Mouse (Mus musculus) adrenal gland, postnatal 25 days (tissue): ENCODE measurements around the gene Pdpn. TPM values are rescaled to one million over a fixed set of nuclear protein-coding genes. Genes with fewer than 3 reads are reported as not detected.

ENCODE experiments used
- DNase-seq: peaks from one replicate; pipeline ENCODE4 v3.0.0; 2021; ENCODE audit warnings: mixed read lengths
- total RNA-seq: library from RNA; stranded (reverse); gene quantifications from 2 replicates; pipeline ENCODE4 v1.2.3, GENCODE M21; 2021

Gene Pdpn
- total RNA-seq, 1 experiment from 2014 or later, result 4.1 TPM

DNA sequence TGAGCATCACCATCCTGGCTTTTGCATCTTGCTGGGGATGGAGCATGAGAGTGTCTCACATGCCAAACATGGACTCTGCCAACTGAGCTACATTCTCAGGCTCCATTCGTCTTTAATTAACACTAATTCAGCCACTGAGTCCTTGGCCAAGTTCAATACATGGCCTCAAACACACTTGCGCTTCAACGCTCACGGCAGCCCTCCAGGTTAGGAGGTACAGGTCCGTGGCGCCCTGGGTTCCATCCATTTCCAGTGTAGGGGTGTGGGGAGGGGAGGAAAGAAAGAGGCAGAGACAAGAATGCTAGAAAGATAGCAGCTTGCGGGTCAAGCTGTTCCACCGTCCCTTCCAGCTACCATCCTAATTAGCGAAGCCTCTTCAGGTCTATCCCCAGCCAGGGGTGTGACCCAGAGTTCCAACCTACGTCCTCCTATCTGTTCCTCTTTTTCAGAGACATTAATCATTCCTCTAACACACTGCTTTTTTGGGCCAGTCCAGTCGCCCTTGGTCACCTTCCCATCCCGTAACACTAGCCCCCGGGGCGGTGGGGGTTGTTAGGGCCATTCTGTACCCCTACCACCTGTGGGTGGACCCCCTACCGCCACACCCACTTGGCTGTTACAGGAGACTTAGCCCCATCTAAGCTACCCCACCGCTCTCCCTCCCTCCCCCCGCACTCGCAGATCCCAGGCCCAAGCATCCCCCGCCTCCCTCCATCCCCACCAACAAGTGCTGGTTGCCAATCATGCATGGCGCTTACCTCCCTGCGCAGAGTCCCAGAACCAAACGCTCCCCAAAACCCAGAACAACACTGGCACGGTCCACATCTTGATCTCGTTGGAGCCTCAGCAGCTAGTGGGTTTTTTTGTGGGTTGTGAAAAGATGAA is 691 bp downstream of the Pdpn start:
- no peak for DNase-seq

DNA sequence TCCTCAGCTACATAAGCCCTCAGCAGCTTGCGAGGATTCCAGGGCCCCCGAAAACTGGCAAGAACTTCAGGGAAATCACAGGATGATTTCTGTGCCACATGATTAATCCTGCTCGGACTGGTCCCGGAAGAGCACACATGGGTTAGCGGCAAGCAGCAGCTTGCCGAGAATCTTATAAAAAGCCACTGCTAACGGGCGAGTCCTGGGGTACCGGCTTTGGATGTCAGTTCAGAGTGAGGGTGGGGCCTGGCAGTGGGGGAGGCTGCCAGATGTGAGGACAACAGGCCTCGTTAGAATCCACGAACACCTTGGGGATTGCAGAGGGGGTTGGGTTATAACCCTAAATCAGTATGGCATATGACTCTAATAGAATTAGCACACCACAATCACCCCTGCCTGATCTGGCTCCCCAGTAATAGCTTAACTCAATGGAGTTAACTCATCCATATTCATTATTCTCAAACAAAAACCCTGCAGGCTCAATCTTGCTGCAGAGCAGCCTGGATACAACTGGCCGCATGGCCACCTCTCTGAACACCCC is 2.3 kb downstream of the Pdpn start:
- no peak for DNase-seq

GRCm38 (mm10) chr4:143296153-143296552 is 3.2 kb downstream of the Pdpn start:
- DNase-seq, result no peak

DNA sequence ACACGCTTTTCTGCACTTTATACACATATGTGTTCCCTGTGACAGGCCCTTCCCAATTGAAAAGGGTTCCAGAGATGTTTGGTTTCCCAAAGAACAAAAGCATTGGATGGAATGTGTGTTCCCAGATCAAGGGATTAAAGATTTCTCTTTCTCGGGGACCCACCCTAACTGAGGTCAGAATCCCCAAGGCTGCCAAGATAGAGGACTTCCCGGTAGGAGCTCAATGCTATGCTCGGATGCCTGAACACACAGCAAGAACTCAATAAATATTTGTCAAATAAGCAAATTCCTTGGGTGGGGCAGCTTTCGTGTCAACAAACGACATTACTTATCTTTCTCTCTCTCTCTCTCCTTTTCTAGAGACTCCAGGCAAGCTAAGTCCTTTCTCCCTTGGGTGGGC is 5.0 kb downstream of the Pdpn start:
- DNase-seq, result no peak

- no peak for DNase-seq
These were observed 10.5 kb downstream of the Pdpn start for GRCm38 (mm10) chr4:143288880-143289279.

DNA sequence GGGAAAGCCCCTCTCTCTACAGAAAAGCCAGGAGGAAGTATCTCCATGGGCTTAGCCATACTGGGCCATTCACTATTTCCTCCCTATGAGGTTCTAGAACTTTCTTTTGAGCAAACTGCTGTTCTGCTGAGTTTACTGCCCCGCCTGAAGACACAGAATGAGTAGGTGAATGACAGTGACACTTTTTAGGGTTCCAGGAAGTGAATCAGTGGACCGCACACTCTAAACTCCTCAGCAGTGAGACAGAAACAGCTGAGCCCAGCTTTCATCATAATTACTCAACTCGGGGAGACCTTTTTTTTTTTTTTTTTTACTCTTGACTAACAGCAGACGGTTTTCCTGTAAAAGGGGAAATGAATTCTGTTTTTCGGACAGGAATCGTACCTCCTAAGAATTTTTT is 10.9 kb downstream of the Pdpn start:
- DNase-seq, result no peak

DNA sequence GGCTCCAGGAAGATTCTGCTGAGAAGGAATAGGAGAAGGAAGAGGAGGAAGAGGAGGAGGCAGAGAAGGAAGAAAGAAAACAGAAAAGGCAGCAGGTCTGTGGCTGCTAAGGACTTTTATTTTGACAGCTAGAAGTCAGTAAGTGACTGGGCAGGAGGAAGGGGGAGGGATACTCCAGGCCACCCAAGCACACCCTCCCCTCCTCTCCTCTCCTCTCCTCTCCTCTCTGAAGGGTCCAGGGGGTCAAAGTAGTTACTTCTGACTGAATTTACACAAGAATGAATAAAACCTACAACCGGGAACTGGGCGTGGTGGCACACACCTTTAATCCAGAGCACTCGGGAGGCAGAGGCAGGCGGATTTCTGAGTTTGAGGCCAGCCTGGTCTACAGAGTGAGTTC is 12.3 kb downstream of the Pdpn start:
- no peak for DNase-seq

GRCm38 (mm10) chr4:143280166-143280565 is 19.2 kb downstream of the Pdpn start:
- DNase-seq, result no peak

DNA sequence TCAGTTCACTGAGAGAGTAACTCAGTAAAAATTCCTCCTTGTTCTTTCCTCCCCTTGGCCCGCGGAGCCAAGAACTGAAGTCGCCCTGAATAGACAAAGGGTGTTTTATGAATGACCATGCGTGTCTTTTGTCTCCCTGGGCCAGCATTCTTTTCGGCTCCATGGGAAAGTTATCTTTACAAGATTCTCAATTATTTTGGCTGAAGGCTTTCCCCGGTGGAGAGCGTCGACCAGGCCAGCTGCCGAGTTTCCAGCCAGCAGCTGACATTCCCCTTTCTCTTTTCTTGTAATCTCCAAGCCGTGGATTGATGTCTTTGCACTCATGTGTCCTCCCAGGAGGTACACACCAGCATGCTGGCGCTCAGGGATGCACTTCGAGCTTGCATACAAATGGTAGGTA is 19.7 kb downstream of the Pdpn start:
- DNase-seq, result no peak

DNA sequence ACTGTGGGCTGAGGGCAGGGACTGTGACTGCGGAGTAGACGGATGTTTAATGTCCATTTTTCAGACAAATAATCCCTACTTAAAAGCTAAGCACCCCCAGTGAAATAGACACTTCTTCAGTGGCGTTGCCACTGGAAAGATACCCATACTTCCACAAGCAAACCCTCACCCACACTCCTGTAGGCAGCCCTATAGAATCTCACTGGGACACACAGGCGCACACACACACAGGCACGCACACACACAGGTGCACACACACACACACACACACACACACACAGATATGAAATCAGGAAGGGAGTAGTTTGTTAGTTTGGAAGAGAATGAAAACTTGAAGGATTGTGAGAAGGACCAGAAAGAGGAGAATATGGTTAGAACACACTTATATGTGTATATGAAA is 20.3 kb downstream of the Pdpn start:
- no peak for DNase-seq

DNA sequence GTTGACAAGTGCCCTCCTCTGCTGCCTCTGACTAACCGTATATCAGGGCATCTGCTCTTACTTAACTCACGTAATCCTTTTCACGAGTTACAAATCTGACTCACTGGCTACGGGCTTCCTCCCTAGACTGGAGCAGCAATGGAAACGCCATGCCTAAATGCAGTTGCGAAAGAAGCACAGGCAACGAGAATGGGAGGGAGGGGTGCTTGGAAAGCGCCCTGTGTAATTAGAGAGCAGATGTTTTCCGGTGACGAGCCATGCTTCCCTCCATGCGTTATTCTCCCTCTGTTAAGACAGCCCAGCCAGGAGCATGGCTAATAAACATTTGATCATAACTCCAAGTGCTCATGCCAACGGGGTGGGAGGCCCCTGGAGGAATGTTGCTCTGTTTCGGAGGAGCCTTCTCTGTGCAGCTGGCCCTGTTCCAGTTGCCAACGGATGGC is 20.9 kb downstream of the Pdpn start:
- DNase-seq, result peak; percentile 10

DNA sequence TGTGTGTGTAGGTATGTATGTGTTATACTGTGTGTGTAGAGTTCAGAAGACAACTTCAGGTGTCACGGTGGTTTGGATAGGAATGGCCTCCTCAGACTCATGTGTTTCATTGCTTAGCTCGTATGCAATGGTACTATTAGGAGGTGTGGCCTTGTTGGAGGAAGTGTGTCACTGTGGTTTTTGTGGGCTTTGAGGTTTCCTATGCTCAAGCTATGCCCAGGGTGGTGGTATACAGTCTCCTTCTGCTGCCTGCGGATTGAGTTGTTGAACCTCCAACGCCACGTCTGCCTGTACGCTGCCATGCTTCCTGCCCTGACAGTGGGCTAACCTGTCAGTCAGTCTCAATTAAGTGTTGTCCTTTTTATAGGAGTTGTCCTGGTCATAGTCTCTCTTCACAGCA is 22.0 kb downstream of the Pdpn start:
- DNase-seq, result no peak

DNA sequence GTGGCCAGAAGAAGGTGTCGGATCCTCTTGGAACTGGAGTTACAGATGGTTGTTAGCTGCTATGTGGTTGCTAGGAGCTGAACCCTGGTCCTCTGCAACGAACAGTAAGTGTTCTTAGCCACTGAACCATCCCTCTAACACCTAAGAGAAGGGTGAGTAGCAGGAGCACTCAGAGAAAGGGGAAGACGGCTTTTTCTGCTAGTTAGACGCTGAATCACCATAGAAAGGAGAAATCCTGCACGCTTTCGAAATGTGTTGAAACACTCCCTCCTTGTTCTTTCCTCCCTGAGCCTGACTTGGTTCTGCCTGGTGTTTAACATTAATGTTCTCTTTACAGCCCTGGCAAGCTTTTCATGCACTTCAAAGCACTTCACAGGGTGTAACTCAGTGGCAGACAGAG is 27.8 kb downstream of the Pdpn start:
- no peak for DNase-seq

DNA sequence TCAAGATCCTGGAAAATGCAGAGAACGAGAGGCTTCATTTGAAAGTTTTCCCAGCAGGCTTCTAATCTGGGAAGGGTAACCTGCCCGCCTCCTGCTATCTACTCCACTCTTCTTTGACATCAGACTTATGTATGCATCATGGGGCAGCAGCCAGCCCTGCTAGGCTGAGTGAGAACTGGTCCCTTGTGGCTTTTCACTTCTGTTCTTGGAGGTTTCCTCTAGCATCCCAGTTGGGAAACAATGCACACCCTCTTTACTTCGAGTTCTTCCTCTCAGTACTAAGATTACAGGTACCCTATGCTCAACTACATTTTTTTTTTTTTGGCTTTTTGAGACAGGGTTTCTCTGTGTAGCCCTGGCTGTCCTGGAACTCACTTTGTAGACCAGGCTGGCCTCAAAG is 28.5 kb downstream of the Pdpn start:
- DNase-seq, result no peak

DNA sequence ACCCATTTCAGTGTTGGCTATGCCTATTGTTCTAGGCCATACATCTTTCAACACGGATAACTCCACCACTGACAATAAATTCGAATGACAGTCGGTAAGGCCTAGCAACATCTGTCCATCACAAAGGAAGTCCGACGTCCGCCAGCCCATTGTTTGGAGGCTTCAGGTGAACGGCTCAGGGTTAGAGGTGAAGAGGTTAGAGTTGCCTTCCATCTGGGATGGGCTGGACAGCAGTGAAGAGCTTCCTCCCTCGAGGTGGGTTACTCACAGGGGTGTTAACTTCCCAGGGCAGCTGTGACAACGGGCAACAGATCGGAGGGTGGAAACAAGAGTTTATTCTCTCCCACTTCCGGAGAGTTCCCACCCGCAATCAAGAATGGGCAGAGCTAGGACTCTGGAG is 36.7 kb downstream of the Pdpn start:
- no peak for DNase-seq

DNA sequence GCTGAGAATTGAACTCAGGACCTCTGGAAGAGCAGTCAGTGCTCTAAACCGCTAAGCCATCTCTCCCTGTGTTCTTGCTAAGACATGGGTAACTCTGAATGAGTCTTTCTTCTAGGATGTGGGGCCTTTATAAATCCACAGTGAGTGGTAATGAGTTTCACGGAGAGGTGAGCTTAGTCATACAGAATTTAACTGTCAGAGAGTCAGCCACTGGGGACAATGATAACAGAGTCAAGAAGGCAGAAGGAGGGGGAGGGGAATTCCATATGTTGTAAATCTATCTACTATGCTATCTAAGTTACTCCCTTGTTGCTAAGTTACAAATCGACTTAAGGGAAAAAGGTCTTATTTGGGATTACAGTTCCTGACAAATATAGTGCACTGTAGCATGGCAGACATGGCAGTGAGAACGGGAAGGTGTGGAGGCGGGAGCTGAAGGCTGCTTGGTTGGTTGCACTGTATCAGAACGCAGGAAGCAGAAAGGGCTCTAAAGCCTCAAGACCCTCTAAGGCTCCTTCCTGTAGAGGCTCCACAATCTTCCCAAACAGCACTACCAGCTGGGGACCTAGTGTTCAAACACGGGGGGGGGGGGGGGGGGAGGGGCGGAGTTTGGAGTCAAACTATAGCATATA is 39.5 kb downstream of the Pdpn start:
- DNase-seq, result no peak

DNA sequence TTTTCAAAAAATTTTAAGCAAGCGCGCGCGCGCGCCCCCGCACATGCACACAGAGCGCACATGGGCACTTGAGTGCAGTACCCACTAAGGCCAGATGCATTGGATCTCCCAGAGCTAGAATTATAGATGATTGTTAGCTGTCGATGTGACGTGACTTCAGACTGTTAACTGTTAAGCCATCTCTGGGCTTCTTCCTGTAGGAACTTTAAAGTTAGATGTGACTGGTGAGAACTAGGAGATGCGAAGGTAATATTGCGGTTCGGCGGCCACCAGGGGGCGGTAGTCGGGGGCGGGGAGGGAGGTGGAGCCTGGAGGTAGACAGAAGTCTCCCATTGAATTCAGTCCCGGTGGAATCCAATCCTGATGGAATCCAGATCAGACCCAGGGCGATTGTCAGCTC is 40.8 kb downstream of the Pdpn start:
- DNase-seq, result peak; percentile 79

- DNase-seq, result no peak
These were observed 41.4 kb downstream of the Pdpn start for GRCm38 (mm10) chr4:143257971-143258370.

- no peak for DNase-seq
These were observed 43.8 kb downstream of the Pdpn start for GRCm38 (mm10) chr4:143255541-143255940.

DNA sequence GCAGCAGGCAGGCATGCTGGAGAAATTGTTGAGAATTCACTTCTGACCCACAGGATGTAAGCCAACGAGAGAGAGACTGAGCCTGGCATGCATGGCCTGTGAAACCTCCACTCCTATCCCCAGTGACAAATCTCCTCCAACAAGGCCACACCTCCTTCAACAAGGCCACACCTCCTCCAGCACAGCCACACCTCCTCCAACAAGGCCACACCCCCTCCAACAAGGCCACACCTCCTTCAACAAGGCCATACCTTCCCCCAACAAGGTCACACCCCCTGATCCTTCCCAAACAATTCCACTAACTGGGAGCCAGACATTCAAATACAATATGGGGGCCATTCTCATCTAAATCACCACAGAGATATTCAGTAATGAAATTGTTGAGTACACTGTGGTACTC is 46.0 kb downstream of the Pdpn start:
- no peak for DNase-seq

DNA sequence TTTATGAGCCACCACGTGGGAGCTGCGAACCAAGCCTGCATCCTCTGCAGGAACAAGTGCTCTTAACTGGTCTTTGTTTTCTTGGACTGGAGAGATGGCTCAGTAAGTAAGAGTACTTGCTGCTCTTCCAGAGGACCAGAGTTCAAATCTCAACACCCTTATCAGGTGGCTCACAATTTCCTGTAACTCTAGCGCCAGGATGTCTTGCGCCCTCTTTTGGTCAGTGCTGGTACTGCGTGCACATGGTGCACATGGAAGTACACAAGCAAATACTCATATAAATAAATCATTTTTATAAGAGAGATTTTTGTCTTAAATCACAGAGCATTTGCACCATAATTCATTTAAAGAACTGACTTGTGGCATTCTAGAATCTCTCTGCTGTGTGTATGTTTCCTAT is 51.3 kb downstream of the Pdpn start:
- DNase-seq, result no peak

DNA sequence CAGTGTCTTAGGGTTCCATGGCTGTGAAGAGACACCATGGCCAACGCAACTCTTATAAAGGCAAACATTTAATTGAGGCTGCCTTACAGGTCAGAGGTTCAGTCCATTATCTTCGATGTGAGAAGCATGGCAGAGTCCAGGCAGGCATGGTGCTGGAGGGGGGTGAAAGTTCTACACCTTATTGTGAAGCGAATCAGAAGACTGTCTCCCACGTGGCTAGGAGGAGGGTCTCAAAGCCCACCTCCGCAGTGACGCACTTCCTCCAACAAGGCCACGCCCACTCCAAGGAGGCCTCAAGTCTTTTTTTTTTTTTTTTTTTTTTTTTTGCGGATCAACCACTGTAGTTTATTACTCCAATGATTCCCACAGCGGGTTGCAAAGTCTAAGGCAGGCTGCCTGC is 58.1 kb downstream of the Pdpn start:
- no peak for DNase-seq

DNA sequence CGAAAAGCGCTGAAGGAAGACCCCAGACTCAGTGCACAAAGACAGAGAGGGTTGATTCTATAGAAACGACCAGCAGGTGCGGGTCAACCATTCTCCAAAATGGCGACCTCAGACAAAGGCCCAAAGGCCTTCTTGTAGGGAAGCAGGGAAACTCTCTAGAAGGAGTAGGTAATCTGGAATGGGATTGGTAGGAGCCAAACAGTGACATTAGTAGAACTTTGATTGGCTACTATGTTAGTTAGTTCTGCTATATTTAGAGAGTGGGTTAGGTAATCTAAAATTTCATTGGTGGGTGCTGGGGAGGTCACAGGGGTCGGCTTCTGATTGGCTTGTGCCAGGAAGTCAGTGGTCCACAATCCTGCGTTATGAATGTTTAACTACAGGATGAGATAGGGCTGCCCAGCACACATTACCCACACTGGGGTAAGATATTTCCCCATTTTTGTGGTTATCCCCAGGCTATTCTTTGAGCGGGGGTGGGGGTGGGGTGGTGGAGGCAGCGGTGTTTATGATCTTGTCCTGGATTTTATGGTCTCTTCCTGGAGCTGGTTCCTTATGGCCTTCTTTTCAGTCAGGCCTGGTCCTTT is 59.7 kb downstream of the Pdpn start:
- DNase-seq, result no peak
